Mouse (Mus musculus): ENCODE data around the gene Tmem82.

- TF ChIP-seq CTCF (IDR thresholded peaks at IDR 0.05; ENCODE audit: low read depth, low read length) (no peak), POLR2A (IDR thresholded peaks at IDR 0.05; ENCODE audit: borderline replicate concordance, low read depth, low read length) (no peak)
These were observed 41.3 kb upstream of the Tmem82 start for GRCm38 (mm10) chr4:141659739-141660138.

Measured in bone marrow macrophage, adult 2 months (primary cell).